Mouse (Mus musculus) layer of hippocampus, postnatal 14 days (tissue): ENCODE measurements at regions not wholly inside any gene's neighbourhood (a gene's known extent, or its start where the extent isn't known, plus 50 kb on each side); places are given as distances from the start of the nearest gene placed in this dataset.

Experiments used
- DNase-seq, 2 experiments: peaks; one replicate each; pipeline ENCODE4 v3.0.0; 2021 to 2022; ENCODE audit warnings: low spot score in 2 of 2, mixed read lengths in 1 of 2

GRCm38 (mm10) chrX:76010631-76011030, 135.6 kb upstream of the Pls3 start:
- DNase-seq = no peak

GRCm38 (mm10) chrX:75978562-75978961, 103.6 kb upstream of the Pls3 start:
- DNase-seq = peak in 1 of 2 experiments; percentile 13

- DNase-seq = no peak
These were observed 99.7 kb upstream of the Pls3 start for GRCm38 (mm10) chrX:75974671-75975070.

- no peak for DNase-seq
These were observed 74.7 kb upstream of the Pls3 start for GRCm38 (mm10) chrX:75949694-75950093.

- no peak for DNase-seq
These were observed 53.9 kb upstream of the Pls3 start for GRCm38 (mm10) chrX:75928903-75929302.
